Mouse (Mus musculus) forebrain, embryonic 10.5 days (tissue): ENCODE measurements around the gene Slc35d1. TPM values are rescaled to one million over a fixed set of nuclear protein-coding genes. Genes with fewer than 3 reads are reported as not detected.

ENCODE experiments used
- DNase-seq: peaks from one replicate; pipeline ENCODE4 v3.0.0-alpha.2; 2017; ENCODE audit warnings: low spot score; ENCODE audit errors: extremely low spot score
- H3K27ac ChIP-seq: fragments of 300-500 bp; sonication (generic); 2 replicates; pipeline ENCODE4 v1.5.1; 2016; ENCODE audit warnings: mild to moderate bottlenecking
- H3K27me3 ChIP-seq: fragments of 300-500 bp; sonication (generic); 2 replicates; pipeline ENCODE4 v1.6.1; 2016; ENCODE audit warnings: mild to moderate bottlenecking; ENCODE audit not compliant: poor library complexity, severe bottlenecking
- H3K36me3 ChIP-seq: fragments of 300-500 bp; sonication (generic); replicated peaks from 2 replicates; pipeline ENCODE4 v1.6.1; 2016; ENCODE audit warnings: mild to moderate bottlenecking, moderate library complexity
- H3K4me1 ChIP-seq: fragments of 300-500 bp; sonication (generic); 2 replicates; pipeline ENCODE4 v1.6.1; 2016
- H3K4me3 ChIP-seq: fragments of 300-500 bp; sonication (generic); 2 replicates; pipeline ENCODE4 v1.5.1; 2016; ENCODE audit warnings: mild to moderate bottlenecking, moderate library complexity
- H3K9me3 ChIP-seq: fragments of 300-500 bp; sonication (generic); 2 replicates; pipeline ENCODE4 v1.6.1; 2016; ENCODE audit warnings: mild to moderate bottlenecking, moderate library complexity
- WGBS: fragments of 180-500 bp; shearing (Covaris S2); methylation state at CpG from one replicate; pipeline ENCODE4 v1.1.7; 2016; 5-methylcytosine and 5-hydroxymethylcytosine counted together
- polyA plus RNA-seq: library from polyadenylated mRNA; unstranded; fragments of >200 nt; fragmentation: Nextera tagmentation; extraction: Ambion mirVana; gene quantifications from 2 replicates; pipeline ENCODE4 v1.2.1, GENCODE M21; 2016

Slc35d1 gene
- polyA plus RNA-seq, 1 experiment from 2014 or later = 10.3 TPM

- Histone ChIP-seq H3K4me1 (peaks cover 40% of the 10 kb centered on the region), H3K36me3 (peaks cover 22% of the 10 kb centered on the region), H3K4me3 (peak overlapping the region; percentile 80), H3K27ac (peak overlapping the region; percentile 99), H3K9me3 (no peaks in the 10 kb centered on the region), H3K27me3 (no peaks in the 10 kb centered on the region)
- peak; percentile 75 for DNase-seq
- under 1% methylated on average over 48 of the region's 48 CpGs for WGBS
These were observed 453 bp downstream of the Slc35d1 start for GRCm38 (mm10) chr4:103214498-103214924.

GRCm38 (mm10) chr4:103213859-103214497, 986 bp downstream of the Slc35d1 start:
- Histone ChIP-seq H3K27me3 (no peaks in the 10 kb centered on the region), H3K36me3 (peaks cover 27% of the 10 kb centered on the region), H3K4me3 (peak overlapping the region; percentile 80), H3K27ac (peak overlapping the region; percentile 99), H3K4me1 (peaks cover 38% of the 10 kb centered on the region), H3K9me3 (no peaks in the 10 kb centered on the region)
- no peak for DNase-seq
- 7% methylated on average over 30 of the region's 30 CpGs for WGBS

- no peak overlapping the region for H3K27ac ChIP-seq
These were observed 6.4 kb downstream of the Slc35d1 start for GRCm38 (mm10) chr4:103208553-103208952.

GRCm38 (mm10) chr4:103203646-103204045, 11.3 kb downstream of the Slc35d1 start:
- peaks cover 83% of the 10 kb centered on the region for H3K36me3 ChIP-seq
- H3K9me3 ChIP-seq = no peaks in the 10 kb centered on the region
- no peak overlapping the region for H3K27ac ChIP-seq
- no peak overlapping the region for H3K4me3 ChIP-seq
- no peak for DNase-seq
- no peaks in the 10 kb centered on the region for H3K27me3 ChIP-seq
- no peaks in the 10 kb centered on the region for H3K4me1 ChIP-seq
- WGBS = 91% methylated on average over 2 of the region's 2 CpGs

More at GRCm38 (mm10) chr4:103208553-103208952, 6.4 kb downstream of the Slc35d1 start:
- H3K27me3 ChIP-seq = no peaks in the 10 kb centered on the region
- no peaks in the 10 kb centered on the region for H3K9me3 ChIP-seq
- 98% methylated on average over 1 of the region's 1 CpGs for WGBS
- no peak overlapping the region for H3K4me3 ChIP-seq
- no peak for DNase-seq
- H3K36me3 ChIP-seq = peaks cover 76% of the 10 kb centered on the region
- peaks cover 11% of the 10 kb centered on the region for H3K4me1 ChIP-seq

- peaks cover 72% of the 10 kb centered on the region for H3K36me3 ChIP-seq
- no peak for DNase-seq
- no peaks in the 10 kb centered on the region for H3K9me3 ChIP-seq
- no peak overlapping the region for H3K27ac ChIP-seq
- 90% methylated on average over 1 of the region's 1 CpGs for WGBS
- H3K4me3 ChIP-seq = no peak overlapping the region
- no peaks in the 10 kb centered on the region for H3K27me3 ChIP-seq
- H3K4me1 ChIP-seq = no peaks in the 10 kb centered on the region
These were observed 14.9 kb downstream of the Slc35d1 start for GRCm38 (mm10) chr4:103200046-103200445.

GRCm38 (mm10) chr4:103199086-103199485, 15.9 kb downstream of the Slc35d1 start:
- DNase-seq = no peak
- no peaks in the 10 kb centered on the region for H3K27me3 ChIP-seq
- no peak overlapping the region for H3K27ac ChIP-seq
- peaks cover 67% of the 10 kb centered on the region for H3K36me3 ChIP-seq
- H3K4me1 ChIP-seq = no peaks in the 10 kb centered on the region
- 38% methylated on average over 4 of the region's 4 CpGs for WGBS
- no peak overlapping the region for H3K4me3 ChIP-seq
- no peaks in the 10 kb centered on the region for H3K9me3 ChIP-seq

GRCm38 (mm10) chr4:103197401-103197800, 17.6 kb downstream of the Slc35d1 start:
- Histone ChIP-seq H3K27me3 (no peaks in the 10 kb centered on the region), H3K4me1 (no peaks in the 10 kb centered on the region), H3K4me3 (no peak overlapping the region), H3K9me3 (no peaks in the 10 kb centered on the region), H3K36me3 (peaks cover 74% of the 10 kb centered on the region), H3K27ac (no peak overlapping the region)
- DNase-seq = no peak
- WGBS = 91% methylated on average over 8 of the region's 8 CpGs

- no peak overlapping the region for H3K27ac ChIP-seq
- no peaks in the 10 kb centered on the region for H3K27me3 ChIP-seq
- H3K4me1 ChIP-seq = no peaks in the 10 kb centered on the region
- WGBS = 86% methylated on average over 2 of the region's 2 CpGs
- H3K36me3 ChIP-seq = peaks cover 87% of the 10 kb centered on the region
- H3K4me3 ChIP-seq = no peak overlapping the region
- no peaks in the 10 kb centered on the region for H3K9me3 ChIP-seq
- DNase-seq = no peak
These were observed 22.5 kb downstream of the Slc35d1 start for GRCm38 (mm10) chr4:103192421-103192820.

- no peak overlapping the region for H3K4me3 ChIP-seq
- DNase-seq = no peak
- 90% methylated on average over 8 of the region's 8 CpGs for WGBS
- no peaks in the 10 kb centered on the region for H3K9me3 ChIP-seq
- no peaks in the 10 kb centered on the region for H3K27me3 ChIP-seq
- H3K36me3 ChIP-seq = peaks cover 93% of the 10 kb centered on the region
- no peak overlapping the region for H3K27ac ChIP-seq
- no peaks in the 10 kb centered on the region for H3K4me1 ChIP-seq
These were observed 26.0 kb downstream of the Slc35d1 start for GRCm38 (mm10) chr4:103188786-103189640.

- Histone ChIP-seq H3K9me3 (no peaks in the 10 kb centered on the region), H3K36me3 (peaks cover 80% of the 10 kb centered on the region), H3K4me3 (no peak overlapping the region), H3K4me1 (peaks cover 14% of the 10 kb centered on the region), H3K27me3 (no peaks in the 10 kb centered on the region), H3K27ac (no peak overlapping the region)
- 75% methylated on average over 8 of the region's 8 CpGs for WGBS
- no peak for DNase-seq
These were observed 34.6 kb downstream of the Slc35d1 start for GRCm38 (mm10) chr4:103180300-103180888.

- no peaks in the 10 kb centered on the region for H3K27me3 ChIP-seq
- peaks cover 82% of the 10 kb centered on the region for H3K36me3 ChIP-seq
- H3K4me3 ChIP-seq = no peak overlapping the region
- WGBS = 78% methylated on average over 3 of the region's 3 CpGs
- no peak for DNase-seq
- peaks cover 14% of the 10 kb centered on the region for H3K4me1 ChIP-seq
- H3K27ac ChIP-seq = no peak overlapping the region
- no peaks in the 10 kb centered on the region for H3K9me3 ChIP-seq
These were observed 35.4 kb downstream of the Slc35d1 start for GRCm38 (mm10) chr4:103179581-103179980.

- no peak overlapping the region for H3K27ac ChIP-seq
- no peaks in the 10 kb centered on the region for H3K27me3 ChIP-seq
- H3K4me3 ChIP-seq = no peak overlapping the region
- no peak for DNase-seq
- peaks cover 82% of the 10 kb centered on the region for H3K36me3 ChIP-seq
- 86% methylated on average over 7 of the region's 7 CpGs for WGBS
- H3K4me1 ChIP-seq = peaks cover 14% of the 10 kb centered on the region
- H3K9me3 ChIP-seq = no peaks in the 10 kb centered on the region
These were observed 36.2 kb downstream of the Slc35d1 start for GRCm38 (mm10) chr4:103178635-103179318.
